Mouse (Mus musculus) C2C12 (cell line): ENCODE results near the gene Slc6a9. TPM values are rescaled to one million over a fixed set of nuclear protein-coding genes. Genes with fewer than 3 reads are reported as not detected.

Source experiments
- H3K27me3 ChIP-seq: one replicate; pipeline ENCODE4 v1.6.1; 2011; ENCODE audit not compliant: control insufficient read depth, insufficient read depth, insufficient read length
- H3K36me3 ChIP-seq: one replicate; pipeline ENCODE4 v1.6.1; 2011; ENCODE audit not compliant: control insufficient read depth, insufficient read depth
- H3K4me3 ChIP-seq: one replicate; pipeline ENCODE4 v1.5.1; 2011; ENCODE audit warnings: mild to moderate bottlenecking, control low read depth; ENCODE audit not compliant: poor library complexity, insufficient read depth, severe bottlenecking
- H3K79me2 ChIP-seq: one replicate; pipeline ENCODE4 v1.6.1; 2011; ENCODE audit not compliant: control insufficient read depth, insufficient read depth
- H3K79me3 ChIP-seq: one replicate; pipeline ENCODE4 v1.6.1; 2011; ENCODE audit warnings: low read depth, control low read depth
- H3ac ChIP-seq: one replicate; pipeline ENCODE3; 2011; ENCODE audit warnings: low read depth; ENCODE audit not compliant: control insufficient read depth, insufficient read length
- CEBPB ChIP-seq: IDR thresholded peaks from one replicate; pipeline ENCODE4 v1.6.1; 2011; ENCODE audit warnings: low read depth, mild to moderate bottlenecking, control low read depth, moderate library complexity
- CTCF ChIP-seq: IDR thresholded peaks from one replicate; pipeline ENCODE4 v1.5.1; 2011; ENCODE audit not compliant: control insufficient read depth, insufficient read depth, insufficient read length
- FOSL1 ChIP-seq: IDR thresholded peaks from one replicate; pipeline ENCODE4 v1.8.0; 2011; ENCODE audit warnings: mild to moderate bottlenecking, low read length; ENCODE audit not compliant: poor library complexity, insufficient read depth, severe bottlenecking
- MAX ChIP-seq: IDR thresholded peaks from one replicate; pipeline ENCODE4 v1.6.1; 2011; ENCODE audit warnings: mild to moderate bottlenecking, control low read depth
- MYOD1 ChIP-seq: IDR thresholded peaks from one replicate; pipeline ENCODE4 v1.6.1; 2011; ENCODE audit warnings: low read depth; ENCODE audit not compliant: control insufficient read depth, insufficient read length
- MYOG ChIP-seq: IDR thresholded peaks from one replicate; pipeline ENCODE4 v1.6.1; 2011; ENCODE audit not compliant: control insufficient read depth, insufficient read length; ENCODE audit errors: extremely low read depth
- USF1 ChIP-seq: IDR thresholded peaks from one replicate; pipeline ENCODE4 v1.6.1; 2011; ENCODE audit warnings: low read depth, mild to moderate bottlenecking, control low read depth, moderate library complexity
- polyA plus RNA-seq: library from polyadenylated mRNA; unstranded; fragments of >200 nt; fragmentation: generic; extraction: Trizol; gene quantifications from one replicate; pipeline ENCODE4 v1.2.1, GENCODE M21; 2012; ENCODE audit warnings: missing spikeins

Slc6a9 gene
- polyA plus RNA-seq, 1 experiment, result 14.4 TPM

DNA sequence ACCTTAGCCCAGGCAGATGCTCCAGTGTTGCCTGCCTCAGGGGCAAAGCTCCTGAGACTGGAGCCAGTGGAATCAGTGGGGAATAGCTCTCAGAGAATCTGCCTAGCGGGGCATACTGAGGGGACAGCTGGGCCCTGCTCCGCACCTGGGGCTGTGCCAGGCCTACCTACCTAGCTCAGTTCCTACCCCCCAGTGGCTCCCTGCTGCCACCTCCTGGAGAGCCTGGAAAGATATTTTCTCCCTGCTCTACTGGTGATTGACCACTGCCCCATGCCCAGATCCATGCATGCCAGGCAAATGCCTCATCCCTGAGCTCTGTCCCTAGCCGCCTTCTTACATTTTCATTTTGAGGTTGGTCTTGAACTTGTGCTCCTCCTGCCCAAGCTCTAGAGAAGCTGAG, 24.5 kb downstream of the Slc6a9 start:
- no peak for TF ChIP-seq MYOD1
- TF ChIP-seq CTCF, result peak; percentile 28
- H3K27me3 ChIP-seq, result no peaks in the 10 kb centered on the region
- no peak overlapping the region for H3K4me3 ChIP-seq
- no peaks in the 10 kb centered on the region for H3K36me3 ChIP-seq
- H3ac ChIP-seq, result no peak overlapping the region
- H3K79me3 ChIP-seq, result no peaks in the 10 kb centered on the region
- no peaks in the 10 kb centered on the region for H3K79me2 ChIP-seq

DNA sequence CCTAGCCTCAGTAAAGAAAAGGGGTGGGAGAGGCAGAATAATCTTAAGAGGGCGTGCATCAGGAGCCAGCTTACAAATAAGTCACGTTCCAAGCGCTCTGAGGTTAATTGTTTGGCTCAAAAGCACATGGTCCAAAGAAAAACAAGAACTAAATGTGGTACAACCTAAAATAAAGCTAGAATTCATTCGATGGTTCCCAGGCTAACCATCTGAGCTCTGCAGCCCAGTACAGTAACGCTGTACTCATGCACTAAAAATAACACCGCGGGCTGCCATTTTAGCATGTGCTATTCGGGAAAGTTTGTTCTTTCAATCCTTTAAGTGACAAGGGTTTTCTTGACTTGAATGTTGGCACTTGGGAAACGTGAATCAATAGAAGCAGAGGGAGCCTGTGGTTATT, 26.3 kb downstream of the Slc6a9 start:
- no peaks in the 10 kb centered on the region for H3K79me2 ChIP-seq
- no peaks in the 10 kb centered on the region for H3K27me3 ChIP-seq
- no peaks in the 10 kb centered on the region for H3K79me3 ChIP-seq
- H3K36me3 ChIP-seq, result no peaks in the 10 kb centered on the region
- TF ChIP-seq USF1 (no peak), CTCF (no peak), FOSL1 (no peak), MYOG (no peak), CEBPB (no peak), MAX (no peak), MYOD1 (no peak)
- no peak overlapping the region for H3ac ChIP-seq
- no peak overlapping the region for H3K4me3 ChIP-seq

- Histone ChIP-seq H3K36me3 (no peaks in the 10 kb centered on the region), H3K4me3 (no peak overlapping the region), H3ac (no peak overlapping the region), H3K79me2 (no peaks in the 10 kb centered on the region), H3K79me3 (no peaks in the 10 kb centered on the region), H3K27me3 (no peaks in the 10 kb centered on the region)
- TF ChIP-seq CTCF, result no peak
- no peak for TF ChIP-seq USF1
- no peak for TF ChIP-seq MYOG
- no peak for TF ChIP-seq MYOD1
- TF ChIP-seq CEBPB, result no peak
- no peak for TF ChIP-seq MAX
- TF ChIP-seq FOSL1, result no peak
Observed at GRCm38 (mm10) chr4:117862823-117863222, 28.5 kb downstream of the Slc6a9 start.

DNA sequence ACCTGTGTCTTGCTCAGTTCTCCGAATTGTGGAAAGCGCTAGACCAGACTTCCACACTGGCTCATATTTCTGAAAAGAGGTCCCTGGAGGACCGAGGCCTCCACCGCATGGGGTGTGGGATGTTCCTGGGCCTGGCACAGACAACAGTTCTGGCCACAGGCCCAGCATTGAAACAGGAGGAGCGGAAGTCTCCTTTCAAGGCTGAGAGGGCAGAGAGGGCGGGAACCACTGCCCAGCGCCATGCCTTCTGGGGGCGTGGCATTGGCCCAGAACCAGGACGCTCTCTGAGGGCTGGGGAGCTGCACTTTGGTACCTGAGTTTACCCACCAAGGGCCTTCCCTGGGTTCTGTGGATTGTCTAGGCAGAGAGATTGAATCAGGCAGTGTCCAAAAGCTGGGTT, 31.8 kb downstream of the Slc6a9 start:
- no peaks in the 10 kb centered on the region for H3K79me2 ChIP-seq
- no peak overlapping the region for H3ac ChIP-seq
- no peaks in the 10 kb centered on the region for H3K79me3 ChIP-seq
- H3K36me3 ChIP-seq, result no peaks in the 10 kb centered on the region
- no peaks in the 10 kb centered on the region for H3K27me3 ChIP-seq
- TF ChIP-seq USF1, result no peak
- TF ChIP-seq CEBPB, result no peak
- no peak for TF ChIP-seq CTCF
- no peak for TF ChIP-seq MYOG
- no peak for TF ChIP-seq MAX
- TF ChIP-seq MYOD1, result no peak
- no peak for TF ChIP-seq FOSL1
- H3K4me3 ChIP-seq, result no peak overlapping the region

- H3K79me3 ChIP-seq, result no peaks in the 10 kb centered on the region
- H3K79me2 ChIP-seq, result no peaks in the 10 kb centered on the region
- TF ChIP-seq MYOD1, result no peak
- TF ChIP-seq USF1, result no peak
- no peak for TF ChIP-seq CTCF
- TF ChIP-seq FOSL1, result no peak
- TF ChIP-seq MYOG, result no peak
- TF ChIP-seq MAX, result no peak
- no peaks in the 10 kb centered on the region for H3K27me3 ChIP-seq
- no peak overlapping the region for H3K4me3 ChIP-seq
- H3ac ChIP-seq, result no peak overlapping the region
- H3K36me3 ChIP-seq, result no peaks in the 10 kb centered on the region
Observed at GRCm38 (mm10) chr4:117867000-117867399, 32.7 kb downstream of the Slc6a9 start.

DNA sequence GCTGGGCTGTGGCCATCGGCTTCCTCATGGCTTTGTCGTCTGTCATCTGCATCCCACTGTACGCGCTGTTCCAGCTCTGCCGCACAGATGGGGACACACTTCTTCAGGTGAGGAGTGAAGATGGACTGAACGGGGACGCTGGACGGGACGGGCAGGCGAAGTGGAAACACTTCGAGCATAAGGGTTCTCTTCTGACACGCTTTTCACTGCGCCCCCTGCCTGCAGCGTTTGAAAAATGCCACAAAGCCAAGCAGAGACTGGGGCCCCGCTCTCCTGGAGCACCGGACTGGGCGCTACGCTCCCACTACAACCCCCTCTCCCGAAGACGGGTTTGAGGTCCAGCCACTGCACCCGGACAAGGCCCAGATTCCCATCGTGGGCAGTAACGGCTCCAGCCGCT, 33.5 kb downstream of the Slc6a9 start:
- TF ChIP-seq FOSL1 (no peak), CTCF (peak; percentile 17)
- no peak overlapping the region for H3ac ChIP-seq
- no peaks in the 10 kb centered on the region for H3K79me2 ChIP-seq
- no peaks in the 10 kb centered on the region for H3K79me3 ChIP-seq
- H3K36me3 ChIP-seq, result no peaks in the 10 kb centered on the region
- no peaks in the 10 kb centered on the region for H3K27me3 ChIP-seq
- no peak overlapping the region for H3K4me3 ChIP-seq

GRCm38 (mm10) chr4:117869317-117869716, 35.0 kb downstream of the Slc6a9 start:
- Histone ChIP-seq H3K27me3 (no peaks in the 10 kb centered on the region), H3K36me3 (peaks cover 13% of the 10 kb centered on the region), H3K4me3 (no peak overlapping the region), H3K79me3 (no peaks in the 10 kb centered on the region), H3K79me2 (no peaks in the 10 kb centered on the region), H3ac (no peak overlapping the region)
- no peak for TF ChIP-seq MYOD1
- no peak for TF ChIP-seq MYOG
- no peak for TF ChIP-seq CTCF
- TF ChIP-seq FOSL1, result no peak
- TF ChIP-seq MAX, result no peak
- TF ChIP-seq CEBPB, result no peak
- TF ChIP-seq USF1, result no peak
